Comparison of ENCODE assay signal across 8 mouse cellular contexts in genomic region chr4:32057102-32057501, GRCm38 (mm10).
DNase-seq lines count a peak whose midpoint lies in the region; ATAC-seq and TF ChIP-seq lines count a peak whose summit lies in the region.

No protein-coding gene starts in this region.

- no peak overlapping the region for H3K9ac ChIP-seq in embryonic facial prominence, embryonic 15.5 days
- no peak overlapping the region for H3K9ac ChIP-seq in kidney, embryonic 14.5 days (ENCODE audit: low read depth, low read length)
- no peak overlapping the region for H3K9ac ChIP-seq in midbrain, postnatal 0 days (replicated peaks; ENCODE audit: low read length, poor library complexity, severe bottlenecking)

- WGBS in embryonic facial prominence, embryonic 15.5 days: 48% methylated on average over 5 of the region's 5 CpGs
- 49% methylated on average over 5 of the region's 5 CpGs for WGBS in kidney, embryonic 14.5 days
- 53% methylated on average over 5 of the region's 5 CpGs for WGBS in midbrain, postnatal 0 days

- H3K27ac ChIP-seq in embryonic facial prominence, embryonic 15.5 days (replicated peaks): no peak overlapping the region
- H3K27ac ChIP-seq in kidney, embryonic 14.5 days (ENCODE audit: low read depth, low read length): no peak overlapping the region
- H3K27ac ChIP-seq in midbrain, postnatal 0 days (ENCODE audit: low read depth, low read length): no peak overlapping the region

- H3K4me3 ChIP-seq in embryonic facial prominence, embryonic 15.5 days (replicated peaks): no peak overlapping the region
- H3K4me3 ChIP-seq in kidney, embryonic 14.5 days (ENCODE audit: low read length): no peak overlapping the region
- no peak overlapping the region for H3K4me3 ChIP-seq in midbrain, postnatal 0 days (ENCODE audit: low read depth, low read length)

- no peaks in the 10 kb centered on the region for H3K4me1 ChIP-seq in embryonic facial prominence, embryonic 15.5 days
- H3K4me1 ChIP-seq in kidney, embryonic 14.5 days (ENCODE audit: control insufficient read depth, insufficient read depth, low read length): no peaks in the 10 kb centered on the region
- H3K4me1 ChIP-seq in midbrain, postnatal 0 days (ENCODE audit: insufficient read depth, low read length): peaks cover 4% of the 10 kb centered on the region; the same call in 1 of the 2 replicates

- peak; percentile 91 for TF ChIP-seq CTCF in midbrain, postnatal 0 days (IDR thresholded peaks at IDR 0.05)

- no peaks in the 10 kb centered on the region for H3K36me3 ChIP-seq in embryonic facial prominence, embryonic 15.5 days
- no peaks in the 10 kb centered on the region for H3K36me3 ChIP-seq in kidney, embryonic 14.5 days (ENCODE audit: control insufficient read depth, insufficient read depth, low read length)
- H3K36me3 ChIP-seq in midbrain, postnatal 0 days (ENCODE audit: insufficient read depth, low read length): no peaks in the 10 kb centered on the region

- H3K4me2 ChIP-seq in embryonic facial prominence, embryonic 15.5 days (replicated peaks): no peak overlapping the region
- no peak overlapping the region for H3K4me2 ChIP-seq in kidney, embryonic 14.5 days (replicated peaks; ENCODE audit: low read depth, low read length)
- H3K4me2 ChIP-seq in midbrain, postnatal 0 days (ENCODE audit: low read depth, low read length, poor library complexity, severe bottlenecking): no peak overlapping the region

- no peaks in the 10 kb centered on the region for H3K27me3 ChIP-seq in embryonic facial prominence, embryonic 15.5 days
- H3K27me3 ChIP-seq in kidney, embryonic 14.5 days (ENCODE audit: control insufficient read depth, insufficient read depth, low read length): no peaks in the 10 kb centered on the region
- H3K27me3 ChIP-seq in midbrain, postnatal 0 days (ENCODE audit: insufficient read depth, low read length): no peaks in the 10 kb centered on the region

- intact Hi-C loops in gastrocnemius, postnatal 14 days (cut with DNase I; ENCODE audit: low total_unique reads): loop anchor here (5.0 to 10.0 kb wide), 2 partner anchors 178 to 515 kb away; partner anchors contain the start of gene Bach2

- H3K9me3 ChIP-seq in embryonic facial prominence, embryonic 15.5 days (replicated peaks): no peaks in the 10 kb centered on the region
- H3K9me3 ChIP-seq in kidney, embryonic 14.5 days (ENCODE audit: control insufficient read depth, low read length): no peaks in the 10 kb centered on the region
- H3K9me3 ChIP-seq in midbrain, postnatal 0 days (ENCODE audit: low read length): no peaks in the 10 kb centered on the region

- peak; percentile 61; the same call in 1 of the 2 replicates for ATAC-seq in embryonic facial prominence, embryonic 15.5 days (ENCODE audit: insufficient number of reproducible peaks, low FRiP score, low TSS enrichment, low read depth)
- peak; percentile 58; the same call in 1 of the 2 replicates for ATAC-seq in kidney, embryonic 14.5 days (ENCODE audit: low FRiP score, low TSS enrichment)
- peak; percentile 45; the same call in 1 of the 2 replicates for ATAC-seq in midbrain, postnatal 0 days (ENCODE audit: low FRiP score)

- peak; percentile 22 for DNase-seq in layer of hippocampus, adult 9-10 months (ENCODE audit: low spot score)
- no peak for DNase-seq in layer of hippocampus, adult 11-12 months (ENCODE audit: low spot score)
- DNase-seq in ZHBTc4 (ENCODE audit: low read depth, low spot score): peak; percentile 74
- peak; percentile 64 for DNase-seq in midbrain, postnatal 0 days (ENCODE audit: low spot score)
- DNase-seq in gastrocnemius, postnatal 14 days: no peak
- no peak for DNase-seq in adrenal gland, postnatal 36 days

Comparison
In these comparisons a context has a peak if more than half of its experiments do, and no peak if none do; other contexts are left out.
1. DNase-seq: peak in layer of hippocampus, adult 9-10 months (single experiment), ZHBTc4 (single experiment) and midbrain, postnatal 0 days (single experiment); none in layer of hippocampus, adult 11-12 months (single experiment), gastrocnemius, postnatal 14 days (single experiment) and adrenal gland, postnatal 36 days (0 of 2).
2. Peak in every context shown above with its lines, with median percentiles within 50 percentile points of each other: ATAC-seq.